Mouse (Mus musculus): ENCODE measurements around the gene Padi4. TPM values are rescaled to one million over a fixed set of nuclear protein-coding genes. Genes with fewer than 3 reads are reported as not detected.

Gene Padi4
- polyA plus RNA-seq, 1 experiment from 2014 or later = 0.91 TPM

DNA sequence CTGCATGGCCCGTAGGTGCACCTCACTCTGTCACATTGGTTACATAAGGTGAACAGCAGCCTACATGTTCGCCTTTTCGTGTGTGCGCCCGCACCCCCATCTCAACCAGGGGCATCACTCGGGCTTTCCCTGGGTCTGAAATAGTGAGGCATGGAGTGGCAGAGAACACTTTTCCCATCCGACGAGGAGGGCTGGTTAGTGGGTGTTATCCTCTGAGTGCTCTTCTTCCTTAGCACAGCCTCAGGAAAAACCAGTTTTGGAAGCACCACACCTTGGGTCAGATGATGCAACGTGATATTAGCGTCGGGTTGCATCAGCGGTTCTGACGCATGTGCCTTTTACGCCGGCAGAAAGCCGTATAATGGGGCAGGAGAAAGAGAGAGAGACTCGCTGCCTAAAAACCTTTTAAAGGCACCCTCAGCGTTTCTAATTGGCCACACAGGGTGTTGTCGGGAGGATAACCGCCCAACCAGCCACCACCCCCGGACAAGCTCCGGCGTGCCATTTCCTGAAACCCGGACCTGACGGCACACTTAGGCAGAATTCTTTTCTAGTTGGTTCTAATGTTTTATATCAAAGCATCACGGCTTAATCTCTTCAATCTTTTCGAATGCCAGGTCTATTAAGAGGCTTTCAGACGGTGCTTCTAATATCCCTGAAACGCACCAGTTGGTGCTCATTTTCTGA lies 74.5 kb downstream of the Padi4 start:
- Histone ChIP-seq H3K9ac (peak overlapping the region; percentile 94), H3K4me3 (peak overlapping the region; percentile 92), H3K9me3 (replicated peaks) (no peaks in the 10 kb centered on the region), H3K4me2 (peak overlapping the region; percentile 80), H3K27ac (peak overlapping the region; percentile 99), H3K27me3 (replicated peaks) (no peaks in the 10 kb centered on the region), H3K36me3 (peaks cover 13% of the 10 kb centered on the region), H3K4me1 (peaks cover 69% of the 10 kb centered on the region)
- peak; percentile 68 for ATAC-seq
- WGBS (ENCODE audit: insufficient replicate concordance) = 7% methylated on average over 29 of the region's 29 CpGs

Small RNA genes lying within 50 kb of the gene (microRNA-seq; reads per million reads assigned to microRNA genes)
- not detected for gene Gm25951

Other genes starting within 250 kb of the Padi4 start
- gene Arhgef10l, start 108.2 kb downstream of the Padi4 start, polyA plus RNA-seq (2016; fragmentation: Nextera tagmentation; extraction: Ambion mirVana) = 3.5 and 3.7 TPM in 2 replicates
- gene Rcc2, start 73.7 kb downstream of the Padi4 start, polyA plus RNA-seq (2016; fragmentation: Nextera tagmentation; extraction: Ambion mirVana) = 100 and 102 TPM in 2 replicates
- gene Padi6, start 31.6 kb downstream of the Padi4 start, polyA plus RNA-seq (2016; fragmentation: Nextera tagmentation; extraction: Ambion mirVana) = not detected in 2 replicates
- gene Padi3, start 36.4 kb upstream of the Padi4 start, polyA plus RNA-seq (2016; fragmentation: Nextera tagmentation; extraction: Ambion mirVana) = 0.37 and 0.47 TPM in 2 replicates
- gene Padi1, start 71.5 kb upstream of the Padi4 start, polyA plus RNA-seq (2016; fragmentation: Nextera tagmentation; extraction: Ambion mirVana) = 0.10 TPM in 1 of 2 replicates, not detected in the other
- gene Padi2, start 132.1 kb upstream of the Padi4 start, polyA plus RNA-seq (2016; fragmentation: Nextera tagmentation; extraction: Ambion mirVana) = 2.5 and 3.7 TPM in 2 replicates
- gene Sdhb, start 187.0 kb upstream of the Padi4 start, polyA plus RNA-seq (2016; fragmentation: Nextera tagmentation; extraction: Ambion mirVana) = 241 and 248 TPM in 2 replicates
- 30.8 and 31.4 TPM in 2 replicates for gene Atp13a2, start 212.6 kb upstream of the Padi4 start, polyA plus RNA-seq (2016; fragmentation: Nextera tagmentation; extraction: Ambion mirVana)
- gene Mfap2, start 236.2 kb upstream of the Padi4 start, polyA plus RNA-seq (2016; fragmentation: Nextera tagmentation; extraction: Ambion mirVana) = 40.7 and 46.7 TPM in 2 replicates